Mouse (Mus musculus) urinary bladder, postnatal 25 days (tissue): ENCODE measurements around the gene Fndc5.

Experiments
- DNase-seq: peaks from one replicate; pipeline ENCODE4 v3.0.0; 2022; ENCODE audit warnings: low spot score

Fndc5 gene

GRCm38 (mm10) chr4:129146392-129146791, 9.6 kb downstream of the Fndc5 start:
- no peak for DNase-seq

- no peak for DNase-seq
Measured at GRCm38 (mm10) chr4:129147552-129148103, 10.8 kb downstream of the Fndc5 start.

- no peak for DNase-seq
Measured at GRCm38 (mm10) chr4:129149321-129149720, 12.5 kb downstream of the Fndc5 start.

GRCm38 (mm10) chr4:129151276-129151811, 14.5 kb downstream of the Fndc5 start:
- no peak for DNase-seq

- DNase-seq: no peak
Measured at GRCm38 (mm10) chr4:129157541-129157940, 20.7 kb downstream of the Fndc5 start.

GRCm38 (mm10) chr4:129158549-129158948, 21.8 kb downstream of the Fndc5 start:
- DNase-seq: no peak

GRCm38 (mm10) chr4:129161076-129161475, 24.3 kb downstream of the Fndc5 start:
- DNase-seq: no peak

- DNase-seq: no peak
Measured at GRCm38 (mm10) chr4:129161581-129162255, 24.9 kb downstream of the Fndc5 start.

- DNase-seq: no peak
Measured at GRCm38 (mm10) chr4:129172529-129172928, 35.7 kb downstream of the Fndc5 start.

GRCm38 (mm10) chr4:129179560-129179959, 42.8 kb downstream of the Fndc5 start:
- no peak for DNase-seq

- no peak for DNase-seq
Measured at GRCm38 (mm10) chr4:129188041-129188659, 51.4 kb downstream of the Fndc5 start.

GRCm38 (mm10) chr4:129188803-129189541, 52.2 kb downstream of the Fndc5 start:
- DNase-seq: peak; percentile 53

- peak; percentile 97 for DNase-seq
Measured at GRCm38 (mm10) chr4:129189542-129190519, 53.0 kb downstream of the Fndc5 start, which contains the start of the genes S100pbp and Yars. S100pbp (minus strand) TSS chr4:129189727. Yars (plus strand) TSS chr4:129189760.

GRCm38 (mm10) chr4:129190538-129190937, 53.7 kb downstream of the Fndc5 start:
- DNase-seq: no peak

GRCm38 (mm10) chr4:129191691-129192090, 54.9 kb downstream of the Fndc5 start:
- DNase-seq: no peak
